Mouse (Mus musculus) layer of hippocampus, adult 9-10 months (tissue): ENCODE data around the gene Bcl2.
"Not testable (repeated sequence)": the region's sequence is repeated elsewhere in the genome, so short reads cannot be mapped to it uniquely, and the experiment has no call there.

Experiments used
- DNase-seq: peaks from one replicate; pipeline ENCODE4 v3.0.0; 2022; ENCODE audit warnings: low spot score

Gene Bcl2

DNA sequence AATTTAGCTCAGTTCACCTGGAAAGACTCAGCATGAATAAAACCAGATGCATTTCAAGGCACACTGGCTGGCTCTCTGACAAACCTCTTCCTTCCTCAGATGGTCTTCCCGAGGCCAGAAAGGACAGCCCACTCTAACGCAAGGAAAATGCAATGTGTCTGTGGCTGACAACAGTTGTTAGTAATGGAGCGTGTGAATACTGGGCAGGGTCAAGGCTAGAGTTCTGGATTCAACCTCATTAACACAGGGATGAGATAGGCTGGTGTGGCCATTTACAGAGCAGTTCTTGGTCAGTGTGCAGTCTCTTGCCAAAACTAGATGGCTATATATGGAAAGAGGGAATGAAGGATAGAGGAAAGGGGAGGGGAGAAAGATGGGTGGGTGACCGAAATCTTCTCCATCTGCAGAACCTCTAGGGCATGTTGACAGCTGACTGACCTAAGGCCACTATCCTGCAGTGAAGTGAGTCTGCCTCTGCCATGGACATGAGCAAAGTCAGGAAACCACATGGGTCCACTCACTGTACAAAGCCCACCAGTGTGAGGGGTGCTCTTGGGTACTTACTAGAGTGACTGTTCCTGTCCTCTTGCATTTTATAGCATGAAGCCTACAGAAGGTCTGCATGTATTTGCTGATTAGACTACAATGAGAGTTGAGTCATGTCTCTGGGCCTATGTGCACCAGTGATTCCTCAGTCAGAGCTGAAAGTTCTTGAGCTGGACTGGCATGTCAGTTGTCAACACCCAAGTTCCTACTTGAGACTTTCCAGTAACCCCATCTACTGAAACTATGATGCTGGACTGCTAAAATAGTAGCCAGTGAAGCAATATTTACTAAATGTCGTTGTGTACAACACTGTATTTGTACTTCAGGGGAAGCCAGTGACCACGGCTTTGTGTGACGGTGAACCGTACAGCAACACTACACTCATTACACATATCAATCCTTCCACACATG is 159.9 kb downstream of the Bcl2 start:
- DNase-seq, result no peak

DNA sequence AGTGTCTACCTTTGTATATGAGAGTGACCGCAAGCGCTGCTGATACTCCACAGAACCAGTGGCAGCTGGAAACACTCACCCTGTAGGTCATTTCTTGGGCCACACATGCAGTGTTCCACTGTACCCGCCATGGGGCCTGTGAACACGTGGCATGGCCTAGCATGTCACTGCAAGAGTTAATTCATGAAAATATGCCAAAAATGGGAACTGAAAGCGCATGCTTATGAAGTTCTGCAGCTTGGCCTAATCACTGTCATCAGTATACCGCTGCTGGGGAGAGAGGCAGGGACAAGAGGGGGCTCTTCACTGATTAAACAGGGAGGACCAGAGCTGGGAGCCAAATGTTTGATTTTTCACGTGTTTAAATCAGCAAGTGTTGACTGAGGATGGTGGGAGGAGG is 161.2 kb downstream of the Bcl2 start:
- DNase-seq, result no peak

- DNase-seq, result no peak
Measured at GRCm38 (mm10) chr1:106550580-106550979, 163.5 kb downstream of the Bcl2 start.

DNA sequence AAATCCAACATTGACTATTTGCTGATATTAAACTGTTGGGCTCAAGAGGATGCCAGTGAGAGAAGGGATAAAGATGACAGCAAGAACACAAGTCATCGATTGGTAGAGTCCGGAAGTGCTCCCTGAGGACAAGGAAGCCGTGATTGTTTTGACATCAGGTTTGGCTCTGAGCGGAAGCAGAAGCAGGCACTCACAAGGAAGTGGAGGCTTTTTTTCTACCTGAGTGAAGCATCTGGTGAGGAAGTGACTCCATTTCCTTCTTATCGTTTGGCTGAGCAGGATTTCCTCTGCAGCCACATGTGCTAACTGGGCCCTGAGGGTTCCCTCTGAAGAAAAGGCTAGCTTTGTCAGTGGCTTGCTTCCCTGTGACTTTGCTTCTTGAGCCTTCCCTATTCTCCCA is 165.0 kb downstream of the Bcl2 start:
- DNase-seq, result no peak

- peak; percentile 17 for DNase-seq
Measured at GRCm38 (mm10) chr1:106544817-106545612, 169.1 kb downstream of the Bcl2 start.

GRCm38 (mm10) chr1:106542731-106543130 is 171.3 kb downstream of the Bcl2 start:
- no peak for DNase-seq

GRCm38 (mm10) chr1:106541851-106542250 is 172.2 kb downstream of the Bcl2 start:
- DNase-seq, result no peak

GRCm38 (mm10) chr1:106540130-106540529 is 173.9 kb downstream of the Bcl2 start:
- no peak for DNase-seq

- no peak for DNase-seq
Measured at GRCm38 (mm10) chr1:106539029-106539428, 175.0 kb downstream of the Bcl2 start.

DNA sequence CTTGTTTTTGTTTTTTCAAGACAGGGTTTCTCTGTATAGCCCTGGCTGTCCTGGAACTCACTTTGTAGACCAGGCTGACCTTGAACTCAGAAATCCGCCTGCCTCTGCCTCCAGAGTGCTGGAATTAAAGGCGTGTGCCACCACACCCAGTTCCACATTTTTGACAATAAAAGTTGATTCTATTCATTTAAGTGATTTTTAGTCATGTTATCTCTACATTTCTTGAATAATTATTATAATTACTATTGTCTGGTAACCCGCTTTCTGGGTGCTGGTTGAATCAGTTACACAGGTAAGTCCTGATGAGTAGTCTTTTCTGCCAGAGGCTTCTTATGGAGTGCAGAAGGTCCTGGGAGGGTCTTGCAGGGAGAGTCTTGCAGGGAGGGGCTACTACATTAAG is 179.2 kb downstream of the Bcl2 start:
- DNase-seq, result not testable (repeated sequence)

- no peak for DNase-seq
Measured at GRCm38 (mm10) chr1:106529570-106529969, 184.5 kb downstream of the Bcl2 start.

- DNase-seq, result no peak
Measured at GRCm38 (mm10) chr1:106527537-106527936, 186.5 kb downstream of the Bcl2 start.

- no peak for DNase-seq
Measured at GRCm38 (mm10) chr1:106526751-106527150, 187.3 kb downstream of the Bcl2 start.

- no peak for DNase-seq
Measured at GRCm38 (mm10) chr1:106526112-106526511, 188.0 kb downstream of the Bcl2 start.

GRCm38 (mm10) chr1:106523741-106524140 is 190.3 kb downstream of the Bcl2 start:
- no peak for DNase-seq

- no peak for DNase-seq
Measured at GRCm38 (mm10) chr1:106523009-106523408, 191.1 kb downstream of the Bcl2 start.

GRCm38 (mm10) chr1:106517591-106518177 is 196.4 kb downstream of the Bcl2 start:
- DNase-seq, result no peak

DNA sequence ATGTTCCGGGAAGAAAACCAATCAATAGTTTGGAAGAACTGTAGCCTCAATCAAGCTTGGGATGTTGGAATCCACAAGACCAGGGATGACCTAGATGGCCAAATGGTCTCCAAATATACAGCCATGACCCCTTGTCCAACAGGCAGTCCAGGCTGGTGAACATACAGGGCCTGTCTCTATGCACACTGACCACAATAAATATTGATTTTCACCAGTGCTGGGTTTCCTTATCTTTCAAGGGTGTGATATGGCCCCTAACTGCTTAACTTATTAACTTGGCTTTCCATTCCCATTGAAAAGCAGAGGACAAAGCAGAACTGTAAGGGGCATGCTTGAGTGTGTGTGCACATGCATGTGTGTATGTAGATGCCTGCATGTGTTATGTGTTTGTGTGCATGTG is 197.0 kb downstream of the Bcl2 start:
- no peak for DNase-seq

DNA sequence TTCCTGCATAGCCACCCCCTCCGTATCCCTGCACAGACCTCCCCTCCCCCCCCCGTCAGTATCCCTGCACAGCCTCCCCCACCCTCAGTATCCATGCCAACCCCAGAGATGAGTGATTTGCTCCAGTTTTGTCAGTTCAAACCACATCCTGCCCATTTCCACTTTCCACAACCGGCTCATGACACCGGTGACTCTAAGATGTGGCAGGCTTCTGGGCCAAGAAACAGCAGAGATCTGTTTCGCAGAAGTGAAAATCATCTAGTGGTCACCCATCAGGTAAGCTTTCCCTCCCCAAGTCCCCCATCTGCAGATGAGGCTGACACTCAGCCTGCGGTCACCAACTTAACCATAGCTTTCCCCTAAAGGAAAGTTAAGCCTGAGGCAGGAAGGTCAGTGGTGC is 198.5 kb downstream of the Bcl2 start:
- DNase-seq, result no peak

DNA sequence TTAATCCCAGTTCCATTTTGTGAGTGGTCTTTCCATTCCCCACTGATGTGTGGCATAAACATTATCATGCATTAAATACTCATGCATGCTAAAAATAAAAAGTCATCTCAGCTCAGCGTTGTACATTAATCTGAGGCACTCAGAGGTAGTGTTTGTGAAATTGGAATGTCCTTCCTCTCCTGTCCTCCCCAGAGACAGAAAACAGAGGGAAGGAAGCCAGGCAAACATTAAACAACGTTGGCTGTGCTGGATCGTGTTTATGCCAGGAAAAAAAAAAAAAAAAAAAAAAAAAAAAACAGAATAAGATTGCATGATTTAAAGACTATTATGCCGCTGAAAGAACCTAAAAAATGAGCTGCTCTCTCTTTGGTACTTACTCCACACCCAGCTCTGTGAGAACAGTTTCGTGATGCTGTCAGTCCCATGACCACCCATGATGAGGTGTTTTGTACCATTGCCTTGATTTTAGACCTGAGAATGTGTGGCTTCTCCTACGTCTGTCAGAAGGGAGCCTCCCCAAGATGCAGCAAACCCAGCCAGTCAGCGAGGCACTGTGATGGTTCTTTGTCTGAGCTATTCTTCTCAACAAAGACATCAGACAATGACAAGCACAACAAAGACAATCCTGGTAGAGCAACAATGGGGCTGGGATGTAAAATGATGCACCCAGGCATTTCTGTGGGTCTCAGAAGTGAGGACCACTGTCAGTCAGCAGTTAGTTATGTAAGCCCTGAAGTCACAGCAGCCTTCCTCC is 200.0 kb downstream of the Bcl2 start:
- no peak for DNase-seq

DNA sequence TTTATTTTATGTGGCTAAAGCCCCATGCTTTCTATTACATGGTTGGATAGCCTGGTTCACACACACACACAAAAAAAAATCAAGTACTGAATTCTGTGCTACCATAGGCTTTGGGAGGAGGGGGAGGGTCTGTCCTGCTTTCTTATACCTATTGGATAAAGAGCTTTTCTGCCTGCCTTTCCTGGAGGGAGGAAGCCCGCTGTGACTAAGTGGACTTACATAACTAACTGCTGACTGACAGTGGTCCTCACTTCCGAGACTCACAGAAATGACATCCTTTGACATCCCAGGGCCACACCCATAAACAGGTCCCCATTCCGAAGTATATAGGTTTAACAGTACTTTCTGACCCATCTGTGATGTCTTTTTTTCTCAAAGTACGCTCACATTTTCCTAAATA is 200.6 kb downstream of the Bcl2 start:
- no peak for DNase-seq

- DNase-seq, result peak; percentile 42
Measured at GRCm38 (mm10) chr1:106511593-106511992, 202.5 kb downstream of the Bcl2 start.
